Mouse (Mus musculus): ENCODE results near the gene Klra4.
"Not testable (repeated sequence)": the region's sequence is repeated elsewhere in the genome, so short reads cannot be mapped to it uniquely, and the experiment has no call there.

Klra4 gene

GRCm38 (mm10) chr6:130067171-130067570 lies at the start of gene Klra4:
Gene Klra4, minus strand, starts transcription at chr6:130067271.
- DNase-seq, result not testable (repeated sequence)

GRCm38 (mm10) chr6:130110485-130110884 lies 43.4 kb upstream of the Klra4 start:
- DNase-seq, result no peak

GRCm38 (mm10) chr6:130102743-130103142 lies 35.7 kb upstream of the Klra4 start:
- DNase-seq, result not testable (repeated sequence)

GRCm38 (mm10) chr6:130092336-130092948 lies 25.4 kb upstream of the Klra4 start:
- no peak for DNase-seq

GRCm38 (mm10) chr6:130065196-130065595 lies 1.9 kb downstream of the Klra4 start:
- no peak for DNase-seq

- not testable (repeated sequence) for DNase-seq
Measured at GRCm38 (mm10) chr6:130035146-130035545, 31.9 kb downstream of the Klra4 start.

- DNase-seq, result not testable (repeated sequence)
Measured at GRCm38 (mm10) chr6:130031493-130032089, 35.5 kb downstream of the Klra4 start.

GRCm38 (mm10) chr6:130026854-130027253 lies 40.2 kb downstream of the Klra4 start, which contains the start of gene Klra6:
Gene Klra6, minus strand, starts transcription at chr6:130026954.
- no peak for DNase-seq
